Mouse (Mus musculus): ENCODE measurements around the gene Elf3. TPM values are rescaled to one million over a fixed set of nuclear protein-coding genes. Genes with fewer than 3 reads are reported as not detected.

Gene Elf3
- polyA plus RNA-seq, 1 experiment from 2014 or later: 13.8 TPM

GRCm38 (mm10) chr1:135271371-135271770, 13.0 kb upstream of the Elf3 start:
- DNase-seq (ENCODE audit: low spot score): no peak
- 89% methylated on average over 9 of the region's 9 CpGs for WGBS
- no peak for ATAC-seq (ENCODE audit: low read depth)

GRCm38 (mm10) chr1:135267663-135268446, 9.5 kb upstream of the Elf3 start:
- Histone ChIP-seq H3K27ac (replicated peaks; ENCODE audit: low read depth, low read length) (no peak overlapping the region), H3K27me3 (replicated peaks; ENCODE audit: control insufficient read depth, insufficient read depth, low read length) (no peaks in the 10 kb centered on the region), H3K36me3 (ENCODE audit: control insufficient read depth, insufficient read depth, low read length) (peaks cover 67% of the 10 kb centered on the region), H3K9ac (ENCODE audit: low read depth, low read length) (no peak overlapping the region), H3K4me2 (ENCODE audit: low read depth, low read length) (no peak overlapping the region), H3K9me3 (ENCODE audit: control insufficient read depth, low read length) (no peaks in the 10 kb centered on the region), H3K4me1 (ENCODE audit: control insufficient read depth, insufficient read depth, low read length) (no peaks in the 10 kb centered on the region), H3K4me3 (ENCODE audit: low read depth, low read length) (no peak overlapping the region)
- peak; percentile 18; the same call in 1 of the 2 replicates for ATAC-seq (ENCODE audit: low read depth)
- DNase-seq (ENCODE audit: low spot score): peak; percentile 61
- 76% methylated on average over 10 of the region's 10 CpGs for WGBS

More at GRCm38 (mm10) chr1:135271371-135271770, 13.0 kb upstream of the Elf3 start:
- Histone ChIP-seq H3K27ac (replicated peaks; ENCODE audit: low read depth, low read length) (no peak overlapping the region), H3K4me1 (ENCODE audit: control insufficient read depth, insufficient read depth, low read length) (no peaks in the 10 kb centered on the region), H3K9me3 (ENCODE audit: control insufficient read depth, low read length) (no peaks in the 10 kb centered on the region), H3K27me3 (replicated peaks; ENCODE audit: control insufficient read depth, insufficient read depth, low read length) (no peaks in the 10 kb centered on the region), H3K9ac (ENCODE audit: low read depth, low read length) (no peak overlapping the region), H3K4me3 (ENCODE audit: low read depth, low read length) (no peak overlapping the region), H3K36me3 (ENCODE audit: control insufficient read depth, insufficient read depth, low read length) (peaks cover 64% of the 10 kb centered on the region), H3K4me2 (ENCODE audit: low read depth, low read length) (no peak overlapping the region)

- 86% methylated on average over 5 of the region's 5 CpGs for WGBS
- no peak overlapping the region for H3K4me3 ChIP-seq (ENCODE audit: low read depth, low read length)
- no peak overlapping the region for H3K9ac ChIP-seq (ENCODE audit: low read depth, low read length)
- no peaks in the 10 kb centered on the region for H3K27me3 ChIP-seq (replicated peaks; ENCODE audit: control insufficient read depth, insufficient read depth, low read length)
- H3K9me3 ChIP-seq (ENCODE audit: control insufficient read depth, low read length): no peaks in the 10 kb centered on the region
- DNase-seq (ENCODE audit: low spot score) (no peak), ATAC-seq (ENCODE audit: low read depth) (no peak)
- no peak overlapping the region for H3K4me2 ChIP-seq (ENCODE audit: low read depth, low read length)
- H3K36me3 ChIP-seq (ENCODE audit: control insufficient read depth, insufficient read depth, low read length): peaks cover 68% of the 10 kb centered on the region
- H3K27ac ChIP-seq (replicated peaks; ENCODE audit: low read depth, low read length): no peak overlapping the region
- H3K4me1 ChIP-seq (ENCODE audit: control insufficient read depth, insufficient read depth, low read length): no peaks in the 10 kb centered on the region
Measured at GRCm38 (mm10) chr1:135265834-135266233, 7.5 kb upstream of the Elf3 start.

GRCm38 (mm10) chr1:135263316-135263715, 4.9 kb upstream of the Elf3 start:
- Histone ChIP-seq H3K4me1 (ENCODE audit: control insufficient read depth, insufficient read depth, low read length) (peaks cover 6% of the 10 kb centered on the region), H3K27ac (replicated peaks; ENCODE audit: low read depth, low read length) (no peak overlapping the region), H3K9ac (ENCODE audit: low read depth, low read length) (no peak overlapping the region), H3K9me3 (ENCODE audit: control insufficient read depth, low read length) (no peaks in the 10 kb centered on the region), H3K27me3 (replicated peaks; ENCODE audit: control insufficient read depth, insufficient read depth, low read length) (no peaks in the 10 kb centered on the region), H3K4me3 (ENCODE audit: low read depth, low read length) (no peak overlapping the region), H3K36me3 (ENCODE audit: control insufficient read depth, insufficient read depth, low read length) (peaks cover 60% of the 10 kb centered on the region), H3K4me2 (ENCODE audit: low read depth, low read length) (no peak overlapping the region)
- 81% methylated on average over 9 of the region's 9 CpGs for WGBS
- ATAC-seq (ENCODE audit: low read depth) (no peak), DNase-seq (ENCODE audit: low spot score) (no peak)

GRCm38 (mm10) chr1:135262329-135262728, 4.0 kb upstream of the Elf3 start:
- no peaks in the 10 kb centered on the region for H3K27me3 ChIP-seq (replicated peaks; ENCODE audit: control insufficient read depth, insufficient read depth, low read length)
- WGBS: 77% methylated on average over 3 of the region's 3 CpGs
- no peak overlapping the region for H3K4me2 ChIP-seq (ENCODE audit: low read depth, low read length)
- peaks cover 51% of the 10 kb centered on the region for H3K36me3 ChIP-seq (ENCODE audit: control insufficient read depth, insufficient read depth, low read length)
- H3K4me1 ChIP-seq (ENCODE audit: control insufficient read depth, insufficient read depth, low read length): peaks cover 10% of the 10 kb centered on the region
- H3K9me3 ChIP-seq (ENCODE audit: control insufficient read depth, low read length): no peaks in the 10 kb centered on the region
- DNase-seq (ENCODE audit: low spot score) (no peak), ATAC-seq (ENCODE audit: low read depth) (no peak)
- H3K9ac ChIP-seq (ENCODE audit: low read depth, low read length): no peak overlapping the region
- H3K27ac ChIP-seq (replicated peaks; ENCODE audit: low read depth, low read length): no peak overlapping the region
- no peak overlapping the region for H3K4me3 ChIP-seq (ENCODE audit: low read depth, low read length)

- WGBS: 70% methylated on average over 6 of the region's 6 CpGs
- DNase-seq (ENCODE audit: low spot score): peak; percentile 71
- no peak for ATAC-seq (ENCODE audit: low read depth)
- Histone ChIP-seq H3K4me2 (ENCODE audit: low read depth, low read length) (no peak overlapping the region), H3K27me3 (replicated peaks; ENCODE audit: control insufficient read depth, insufficient read depth, low read length) (no peaks in the 10 kb centered on the region), H3K4me1 (ENCODE audit: control insufficient read depth, insufficient read depth, low read length) (peaks cover 10% of the 10 kb centered on the region), H3K27ac (replicated peaks; ENCODE audit: low read depth, low read length) (peak overlapping the region; percentile 24; the same call in 1 of the 2 replicates), H3K4me3 (ENCODE audit: low read depth, low read length) (no peak overlapping the region), H3K9ac (ENCODE audit: low read depth, low read length) (no peak overlapping the region), H3K36me3 (ENCODE audit: control insufficient read depth, insufficient read depth, low read length) (peaks cover 38% of the 10 kb centered on the region), H3K9me3 (ENCODE audit: control insufficient read depth, low read length) (no peaks in the 10 kb centered on the region)
Measured at GRCm38 (mm10) chr1:135260931-135261330, 2.6 kb upstream of the Elf3 start.

GRCm38 (mm10) chr1:135259128-135259436, 714 bp upstream of the Elf3 start:
- DNase-seq (ENCODE audit: low spot score): peak; percentile 94
- 1% methylated on average over 10 of the region's 10 CpGs for WGBS
- H3K27me3 ChIP-seq (replicated peaks; ENCODE audit: control insufficient read depth, insufficient read depth, low read length): no peaks in the 10 kb centered on the region
- peaks cover 10% of the 10 kb centered on the region for H3K4me1 ChIP-seq (ENCODE audit: control insufficient read depth, insufficient read depth, low read length)
- H3K9me3 ChIP-seq (ENCODE audit: control insufficient read depth, low read length): no peaks in the 10 kb centered on the region
- H3K27ac ChIP-seq (replicated peaks; ENCODE audit: low read depth, low read length): peak overlapping the region; percentile 82
- H3K4me2 ChIP-seq (ENCODE audit: low read depth, low read length): peak overlapping the region; percentile 56
- peak overlapping the region; percentile 27 for H3K4me3 ChIP-seq (ENCODE audit: low read depth, low read length)
- ATAC-seq (ENCODE audit: low read depth): peak; percentile 78
- peak overlapping the region; percentile 44 for H3K9ac ChIP-seq (ENCODE audit: low read depth, low read length)
- peaks cover 22% of the 10 kb centered on the region for H3K36me3 ChIP-seq (ENCODE audit: control insufficient read depth, insufficient read depth, low read length)

- Histone ChIP-seq H3K27me3 (replicated peaks; ENCODE audit: control insufficient read depth, insufficient read depth, low read length) (no peaks in the 10 kb centered on the region), H3K27ac (replicated peaks; ENCODE audit: low read depth, low read length) (no peak overlapping the region), H3K4me1 (ENCODE audit: control insufficient read depth, insufficient read depth, low read length) (peaks cover 18% of the 10 kb centered on the region), H3K9ac (ENCODE audit: low read depth, low read length) (no peak overlapping the region), H3K36me3 (ENCODE audit: control insufficient read depth, insufficient read depth, low read length) (no peaks in the 10 kb centered on the region), H3K4me2 (ENCODE audit: low read depth, low read length) (peak overlapping the region; percentile 15; the same call in 1 of the 2 replicates), H3K9me3 (ENCODE audit: control insufficient read depth, low read length) (no peaks in the 10 kb centered on the region), H3K4me3 (ENCODE audit: low read depth, low read length) (no peak overlapping the region)
- ATAC-seq (ENCODE audit: low read depth) (no peak), DNase-seq (ENCODE audit: low spot score) (no peak)
- 82% methylated on average over 6 of the region's 6 CpGs for WGBS
Measured at GRCm38 (mm10) chr1:135256299-135256698, 2.1 kb downstream of the Elf3 start.

GRCm38 (mm10) chr1:135252854-135253253, 5.5 kb downstream of the Elf3 start:
- ATAC-seq (ENCODE audit: low read depth): peak; percentile 55
- 14% methylated on average over 4 of the region's 4 CpGs for WGBS
- DNase-seq (ENCODE audit: low spot score): peak; percentile 79
- Histone ChIP-seq H3K27ac (replicated peaks; ENCODE audit: low read depth, low read length) (no peak overlapping the region), H3K4me2 (ENCODE audit: low read depth, low read length) (no peak overlapping the region), H3K4me3 (ENCODE audit: low read depth, low read length) (no peak overlapping the region), H3K27me3 (replicated peaks; ENCODE audit: control insufficient read depth, insufficient read depth, low read length) (no peaks in the 10 kb centered on the region), H3K9me3 (ENCODE audit: control insufficient read depth, low read length) (no peaks in the 10 kb centered on the region), H3K4me1 (ENCODE audit: control insufficient read depth, insufficient read depth, low read length) (peaks cover 8% of the 10 kb centered on the region; the same call in 1 of the 2 replicates), H3K36me3 (ENCODE audit: control insufficient read depth, insufficient read depth, low read length) (no peaks in the 10 kb centered on the region), H3K9ac (ENCODE audit: low read depth, low read length) (no peak overlapping the region)

All from embryonic facial prominence, embryonic 14.5 days (tissue).